ENCODE assay signal across 21 mouse cellular contexts in genomic region chr5:16976006-16976405, GRCm38 (mm10).
A peak's percentile ranks its signal among the peaks of the same experiment; 100 is the strongest.
DNase-seq lines count a peak whose midpoint lies in the region; ATAC-seq and TF ChIP-seq lines count a peak whose summit lies in the region.
"Had no signal": no experiment of that assay in that cellular context is flagged by ENCODE, and none has a peak within 500 bp of the region (broad histone marks: within the 10 kb centered on the region; RNA-seq: fewer than 3 reads in every experiment).

No protein-coding gene starts in this region.

- H3K4me2 ChIP-seq in forebrain, embryonic 14.5 days (ENCODE audit: low read length), result no peak overlapping the region
- H3K4me2 ChIP-seq in forebrain, embryonic 12.5 days, result no peak overlapping the region
- no peak overlapping the region for H3K4me2 ChIP-seq in hindbrain, embryonic 11.5 days (replicated peaks; ENCODE audit: low read depth, low read length)
- H3K4me2 ChIP-seq: heart, embryonic 11.5 days; hindbrain, embryonic 14.5 days had no signal

- H3K36me3 ChIP-seq in forebrain, embryonic 14.5 days (ENCODE audit: control insufficient read depth, insufficient read depth, low read length), result no peaks in the 10 kb centered on the region
- H3K36me3 ChIP-seq in forebrain, embryonic 12.5 days (replicated peaks), result no peaks in the 10 kb centered on the region
- H3K36me3 ChIP-seq in hindbrain, embryonic 11.5 days (ENCODE audit: control insufficient read depth, insufficient read depth, low read length), result no peaks in the 10 kb centered on the region
- H3K36me3 ChIP-seq: hindbrain, embryonic 10.5 days had no signal

- H3K27me3 ChIP-seq in forebrain, embryonic 14.5 days (replicated peaks; ENCODE audit: control insufficient read depth, insufficient read depth, low read length), result no peaks in the 10 kb centered on the region
- no peaks in the 10 kb centered on the region for H3K27me3 ChIP-seq in forebrain, embryonic 12.5 days
- no peaks in the 10 kb centered on the region for H3K27me3 ChIP-seq in hindbrain, embryonic 11.5 days (ENCODE audit: control insufficient read depth, insufficient read depth, low read length)

- intact Hi-C loops in heart, postnatal 14 days (cut with DNase I), result no loop called here

- TF ChIP-seq POLR2A in brain, embryonic 14.5 days (IDR thresholded peaks at IDR 0.05; ENCODE audit: borderline replicate concordance, extremely low read depth, insufficient read depth, insufficient read length, poor library complexity, severe bottlenecking), result no peak

- no peaks in the 10 kb centered on the region for H3K4me1 ChIP-seq in forebrain, embryonic 14.5 days (ENCODE audit: control insufficient read depth, insufficient read depth, low read length)
- H3K4me1 ChIP-seq in forebrain, embryonic 12.5 days, result no peaks in the 10 kb centered on the region
- H3K4me1 ChIP-seq in hindbrain, embryonic 11.5 days (replicated peaks; ENCODE audit: control insufficient read depth, insufficient read depth, low read length), result no peaks in the 10 kb centered on the region
- H3K4me1 ChIP-seq: hindbrain, embryonic 10.5 days had no signal

- no peak for ATAC-seq in forebrain, embryonic 14.5 days
- ATAC-seq in forebrain, embryonic 12.5 days (ENCODE audit: low FRiP score), result no peak
- no peak for ATAC-seq in hindbrain, embryonic 11.5 days (ENCODE audit: low FRiP score)
- ATAC-seq: activated CD4-positive, CD25-positive, alpha-beta regulatory T cell, adult 4 months; forebrain, embryonic 16.5 days; hindbrain, postnatal 0 days; inflammation-experienced regulatory T-cells, adult 6 months had no signal

- 86% methylated on average over 2 of the region's 2 CpGs for WGBS in forebrain, embryonic 14.5 days
- 97% methylated on average over 2 of the region's 2 CpGs for WGBS in forebrain, embryonic 12.5 days
- whole genome bisulfite sequencing in hindbrain, embryonic 11.5 days, result 90% methylated on average over 2 of the region's 2 CpGs

- DNase-seq in forebrain, embryonic 14.5 days (ENCODE audit: low spot score), result peak; percentile 1
- peak; percentile 19 for DNase-seq in brain, embryonic 14.5 days (ENCODE audit: low read depth)
- peak; percentile 20 for DNase-seq in layer of hippocampus, adult 9-10 months (ENCODE audit: low spot score)
- DNase-seq in hindbrain, embryonic 11.5 days (ENCODE audit: low spot score), result no peak
- no peak for DNase-seq in heart, postnatal 14 days
- DNase-seq: adrenal gland, adult 8-10 months; adrenal gland, postnatal 25 days; cerebellum, adult 18-20 months; cerebellum, adult 9-10 months; cerebellum, postnatal 14 days; gastrocnemius, adult 2 months; gastrocnemius, postnatal 14 days; heart, postnatal 36 days had no signal

- H3K4me3 ChIP-seq in forebrain, embryonic 14.5 days (ENCODE audit: low read depth, low read length), result no peak overlapping the region
- no peak overlapping the region for H3K4me3 ChIP-seq in forebrain, embryonic 12.5 days (replicated peaks)
- H3K4me3 ChIP-seq in hindbrain, embryonic 11.5 days (ENCODE audit: low read depth, low read length), result no peak overlapping the region
- H3K4me3 ChIP-seq: gastrocnemius, adult 2 months; hindbrain, embryonic 10.5 days had no signal

- H3K27ac ChIP-seq in forebrain, embryonic 14.5 days (ENCODE audit: low read depth, low read length), result no peak overlapping the region
- H3K27ac ChIP-seq in forebrain, embryonic 12.5 days, result no peak overlapping the region
- no peak overlapping the region for H3K27ac ChIP-seq in hindbrain, embryonic 11.5 days (ENCODE audit: low read depth, low read length)
- H3K27ac ChIP-seq: gastrocnemius, adult 2 months; hindbrain, embryonic 10.5 days; hindbrain, embryonic 14.5 days; hindbrain, postnatal 0 days had no signal

- no peaks in the 10 kb centered on the region for H3K9me3 ChIP-seq in forebrain, embryonic 14.5 days (replicated peaks; ENCODE audit: control insufficient read depth, low read length)
- H3K9me3 ChIP-seq in forebrain, embryonic 12.5 days, result no peaks in the 10 kb centered on the region
- no peaks in the 10 kb centered on the region for H3K9me3 ChIP-seq in hindbrain, embryonic 11.5 days (ENCODE audit: control insufficient read depth, low read length)
- H3K9me3 ChIP-seq: hindbrain, embryonic 10.5 days had no signal

- H3K9ac ChIP-seq in forebrain, embryonic 14.5 days (ENCODE audit: low read length), result no peak overlapping the region
- no peak overlapping the region for H3K9ac ChIP-seq in forebrain, embryonic 12.5 days
- no peak overlapping the region for H3K9ac ChIP-seq in hindbrain, embryonic 11.5 days (ENCODE audit: low read depth, low read length)
- H3K9ac ChIP-seq: hindbrain, embryonic 14.5 days had no signal

- no peak for TF ChIP-seq CTCF in brain, embryonic 14.5 days (IDR thresholded peaks at IDR 0.05; ENCODE audit: borderline replicate concordance, extremely low read depth, insufficient read depth, insufficient read length)

Comparison
In these comparisons a context has a peak if more than half of its experiments do, and no peak if none do; other contexts are left out.
1. DNase-seq: peak in forebrain, embryonic 14.5 days (single experiment), brain, embryonic 14.5 days (single experiment) and layer of hippocampus, adult 9-10 months (single experiment); none in hindbrain, embryonic 11.5 days (single experiment) and heart, postnatal 14 days (0 of 2).